Mouse (Mus musculus): Measurements from ENCODE around the gene 2310033P09Rik.
A peak's percentile ranks its signal among the peaks of the same experiment; 100 is the strongest.

DNA sequence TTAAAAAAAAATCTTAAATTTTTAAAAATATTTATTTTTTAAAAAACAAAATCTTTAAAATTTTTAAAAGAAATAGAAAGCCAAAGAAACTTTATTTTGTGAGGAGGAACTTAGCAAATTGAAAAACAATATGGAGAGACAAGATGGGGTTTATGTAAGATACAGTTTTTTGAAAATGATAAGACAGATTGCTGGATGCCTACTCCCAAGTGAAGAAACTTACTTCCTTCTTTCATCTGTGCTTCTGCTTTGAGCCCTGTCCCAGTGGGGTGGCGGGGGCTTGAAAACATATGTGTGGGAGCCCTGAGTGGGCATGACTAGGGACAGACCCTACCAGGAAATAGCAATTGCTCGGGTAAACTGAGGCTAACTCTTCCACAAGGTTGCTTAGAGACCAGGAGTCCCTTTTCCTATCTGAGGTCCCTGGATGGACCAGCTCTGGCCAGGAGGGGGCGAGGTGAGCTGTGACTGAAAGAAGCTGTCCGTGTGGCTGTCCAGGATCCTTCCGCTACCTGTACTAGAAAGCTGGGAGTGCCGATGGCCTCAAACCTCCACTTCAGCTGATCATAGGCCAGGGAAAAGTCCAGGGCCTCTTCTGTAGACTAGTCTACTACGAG, 22.1 kb downstream of the 2310033P09Rik start:
- TF ChIP-seq POLR2A (IDR thresholded peaks at IDR 0.05; ENCODE audit: extremely low read depth, insufficient read depth, low read length), result no peak
- TF ChIP-seq CTCF (IDR thresholded peaks at IDR 0.05; ENCODE audit: low read depth, low read length), result peak; percentile 92

All from liver, adult 2 months (tissue).